Mouse (Mus musculus) embryonic facial prominence, embryonic 12.5 days (tissue): ENCODE data around the gene Slirp. TPM values are rescaled to one million over a fixed set of nuclear protein-coding genes. Genes with fewer than 3 reads are reported as not detected.
"Not testable (repeated sequence)": the region's sequence is repeated elsewhere in the genome, so short reads cannot be mapped to it uniquely, and the experiment has no call there.

Experiments used
- ATAC-seq: fragments of 200-750 bp; cut with Nextera tagmentation; 2 replicates; pipeline ENCODE4 v1.8.0; 2017; ENCODE audit not compliant: insufficient number of reproducible peaks, insufficient read depth, low FRiP score, low TSS enrichment
- H3K27ac ChIP-seq: fragments of 300-500 bp; sonication (generic); 2 replicates; pipeline ENCODE4 v1.5.1; 2016; ENCODE audit warnings: mild to moderate bottlenecking
- H3K27me3 ChIP-seq: fragments of 300-500 bp; sonication (generic); 2 replicates; pipeline ENCODE4 v1.6.1; 2016; ENCODE audit warnings: mild to moderate bottlenecking, moderate library complexity
- H3K36me3 ChIP-seq: fragments of 300-500 bp; sonication (generic); 2 replicates; pipeline ENCODE4 v1.6.1; 2016; ENCODE audit warnings: mild to moderate bottlenecking
- H3K4me1 ChIP-seq: fragments of 300-500 bp; sonication (generic); 2 replicates; pipeline ENCODE4 v1.6.1; 2016
- H3K4me2 ChIP-seq: fragments of 300-500 bp; sonication (generic); replicated peaks from 2 replicates; pipeline ENCODE4 v1.6.1; 2016; ENCODE audit warnings: mild to moderate bottlenecking, moderate library complexity
- H3K4me3 ChIP-seq: fragments of 300-500 bp; sonication (generic); 2 replicates; pipeline ENCODE4 v1.5.1; 2016; ENCODE audit warnings: mild to moderate bottlenecking
- H3K9ac ChIP-seq: fragments of 300-500 bp; sonication (generic); 2 replicates; pipeline ENCODE4 v1.6.1; 2016; ENCODE audit warnings: mild to moderate bottlenecking, moderate library complexity
- H3K9me3 ChIP-seq: fragments of 300-500 bp; sonication (generic); 2 replicates; pipeline ENCODE4 v1.6.1; 2016; ENCODE audit warnings: mild to moderate bottlenecking, moderate library complexity
- WGBS: fragments of 180-500 bp; shearing (Covaris S2); methylation state at CpG from one replicate; pipeline ENCODE4 v1.1.7; 2016; 5-methylcytosine and 5-hydroxymethylcytosine counted together
- polyA plus RNA-seq: library from polyadenylated mRNA; unstranded; fragments of >200 nt; fragmentation: Nextera tagmentation; extraction: Ambion mirVana; gene quantifications from 2 replicates; pipeline ENCODE4 v1.2.1, GENCODE M21; 2016

Slirp gene
- polyA plus RNA-seq, 1 experiment from 2014 or later, result 278 TPM

GRCm38 (mm10) chr12:87442177-87443114, 1.2 kb upstream of the Slirp start:
- Histone ChIP-seq H3K9ac (peak overlapping the region; percentile 91), H3K27ac (no peak overlapping the region), H3K9me3 (no peaks in the 10 kb centered on the region), H3K4me1 (peaks cover 17% of the 10 kb centered on the region), H3K36me3 (peaks cover 45% of the 10 kb centered on the region), H3K27me3 (no peaks in the 10 kb centered on the region), H3K4me2 (peak overlapping the region; percentile 65), H3K4me3 (peak overlapping the region; percentile 99)
- WGBS, result 26% methylated on average over 12 of the region's 12 CpGs
- ATAC-seq, result no peak

DNA sequence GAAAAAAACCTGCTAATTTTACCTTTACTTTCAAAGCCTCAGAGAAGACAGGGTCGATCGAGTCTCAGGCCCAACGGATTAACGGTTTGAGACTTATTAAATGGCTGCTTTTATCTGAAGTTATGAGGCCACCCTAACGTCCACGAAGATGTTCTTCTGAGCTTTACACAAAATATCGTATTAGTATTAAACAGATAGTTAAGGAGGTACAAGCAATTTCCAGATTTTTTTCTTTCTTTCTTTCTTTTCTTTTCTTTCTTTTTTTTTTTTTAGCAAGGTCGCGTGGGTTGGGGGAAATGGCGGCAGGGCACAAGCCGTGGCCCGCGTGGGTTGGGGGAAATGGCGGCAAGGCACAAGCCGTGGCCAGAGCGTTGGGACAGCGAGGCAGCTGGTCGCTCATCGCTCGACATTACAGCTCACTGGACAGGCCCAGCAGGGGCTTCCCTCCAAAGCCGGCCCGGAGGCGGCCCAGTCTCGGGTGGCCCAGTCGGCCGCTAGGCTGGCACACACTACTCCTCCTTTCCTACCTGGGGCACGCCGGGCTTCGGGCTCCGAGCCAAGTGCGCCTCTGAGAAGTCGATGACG, 489 bp upstream of the Slirp start:
- H3K27ac ChIP-seq, result peak overlapping the region; percentile 84
- peak overlapping the region; percentile 91 for H3K9ac ChIP-seq
- H3K27me3 ChIP-seq, result no peaks in the 10 kb centered on the region
- no peaks in the 10 kb centered on the region for H3K9me3 ChIP-seq
- peak overlapping the region; percentile 99 for H3K4me3 ChIP-seq
- H3K4me2 ChIP-seq, result peak overlapping the region; percentile 65
- ATAC-seq, result peak; percentile 86
- peaks cover 45% of the 10 kb centered on the region for H3K36me3 ChIP-seq
- under 1% methylated on average over 33 of the region's 33 CpGs for WGBS
- H3K4me1 ChIP-seq, result peaks cover 17% of the 10 kb centered on the region

DNA sequence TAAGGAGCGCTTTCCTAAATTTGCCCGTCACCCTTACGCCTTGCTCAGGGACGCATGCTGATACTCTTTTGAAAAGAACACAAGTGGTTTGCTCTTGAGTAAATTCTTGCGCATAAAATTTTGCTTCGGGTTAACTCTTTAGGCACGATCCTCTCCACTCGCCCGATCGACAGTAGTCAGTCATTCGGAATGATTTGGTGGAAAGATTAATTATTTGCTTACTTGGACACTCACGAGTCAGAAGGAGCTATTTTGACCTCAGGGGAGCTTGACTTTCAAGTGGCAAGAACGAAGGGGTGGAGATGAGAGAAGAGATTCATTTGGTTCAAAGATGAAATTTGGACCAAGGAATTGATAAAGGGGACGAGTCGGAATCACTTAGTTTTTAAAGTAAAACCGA, 515 bp downstream of the Slirp start:
- Histone ChIP-seq H3K4me3 (peak overlapping the region; percentile 99), H3K4me1 (peaks cover 17% of the 10 kb centered on the region), H3K27me3 (no peaks in the 10 kb centered on the region), H3K4me2 (peak overlapping the region; percentile 65), H3K27ac (no peak overlapping the region), H3K36me3 (peaks cover 46% of the 10 kb centered on the region), H3K9ac (peak overlapping the region; percentile 91), H3K9me3 (no peaks in the 10 kb centered on the region)
- ATAC-seq, result no peak
- 3% methylated on average over 16 of the region's 16 CpGs for WGBS

- 93% methylated on average over 9 of the region's 9 CpGs for WGBS
Observed at GRCm38 (mm10) chr12:87449456-87449855, 5.8 kb downstream of the Slirp start.

DNA sequence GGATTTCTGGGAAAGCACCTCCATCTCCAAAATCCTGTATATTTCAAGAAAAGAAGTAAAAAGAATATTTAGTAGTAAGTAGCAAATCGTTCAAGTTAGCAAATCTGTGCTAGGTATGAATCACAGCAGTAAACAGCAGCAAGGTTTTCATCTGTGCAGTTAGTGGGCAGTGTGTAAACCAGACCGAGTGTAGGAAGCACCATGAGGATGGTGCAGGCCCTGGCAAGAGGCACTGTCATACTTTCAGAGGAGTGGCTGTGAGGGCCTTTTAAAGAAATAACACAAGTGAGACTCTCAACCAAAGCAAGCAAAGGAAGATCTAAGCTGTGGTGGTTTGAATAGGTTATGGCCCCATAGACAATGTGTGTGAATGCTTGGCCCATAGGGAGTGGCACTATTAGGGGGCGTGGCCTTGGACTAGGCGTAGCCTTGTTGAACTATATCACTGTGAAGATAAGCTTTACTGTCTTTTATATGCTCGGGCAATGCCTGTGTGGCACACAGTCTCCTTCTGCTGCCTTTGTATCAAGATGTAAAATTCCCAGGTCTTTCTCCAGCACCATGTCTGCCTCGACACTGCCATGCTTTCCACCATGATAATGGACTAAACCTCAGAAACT, 21.1 kb downstream of the Slirp start:
- Histone ChIP-seq H3K4me1 (no peaks in the 10 kb centered on the region), H3K27me3 (no peaks in the 10 kb centered on the region), H3K4me3 (no peak overlapping the region), H3K4me2 (no peak overlapping the region), H3K36me3 (peaks cover 69% of the 10 kb centered on the region), H3K27ac (no peak overlapping the region), H3K9me3 (no peaks in the 10 kb centered on the region), H3K9ac (no peak overlapping the region)
- no peak for ATAC-seq
- WGBS, result 87% methylated on average over 6 of the region's 6 CpGs

More at GRCm38 (mm10) chr12:87449456-87449855, 5.8 kb downstream of the Slirp start:
- Histone ChIP-seq H3K9ac (no peak overlapping the region), H3K4me3 (no peak overlapping the region), H3K27me3 (no peaks in the 10 kb centered on the region), H3K27ac (no peak overlapping the region), H3K9me3 (no peaks in the 10 kb centered on the region), H3K4me2 (no peak overlapping the region), H3K4me1 (peaks cover 6% of the 10 kb centered on the region; the same call in 1 of the 2 replicates), H3K36me3 (peaks cover 77% of the 10 kb centered on the region)
- no peak for ATAC-seq

DNA sequence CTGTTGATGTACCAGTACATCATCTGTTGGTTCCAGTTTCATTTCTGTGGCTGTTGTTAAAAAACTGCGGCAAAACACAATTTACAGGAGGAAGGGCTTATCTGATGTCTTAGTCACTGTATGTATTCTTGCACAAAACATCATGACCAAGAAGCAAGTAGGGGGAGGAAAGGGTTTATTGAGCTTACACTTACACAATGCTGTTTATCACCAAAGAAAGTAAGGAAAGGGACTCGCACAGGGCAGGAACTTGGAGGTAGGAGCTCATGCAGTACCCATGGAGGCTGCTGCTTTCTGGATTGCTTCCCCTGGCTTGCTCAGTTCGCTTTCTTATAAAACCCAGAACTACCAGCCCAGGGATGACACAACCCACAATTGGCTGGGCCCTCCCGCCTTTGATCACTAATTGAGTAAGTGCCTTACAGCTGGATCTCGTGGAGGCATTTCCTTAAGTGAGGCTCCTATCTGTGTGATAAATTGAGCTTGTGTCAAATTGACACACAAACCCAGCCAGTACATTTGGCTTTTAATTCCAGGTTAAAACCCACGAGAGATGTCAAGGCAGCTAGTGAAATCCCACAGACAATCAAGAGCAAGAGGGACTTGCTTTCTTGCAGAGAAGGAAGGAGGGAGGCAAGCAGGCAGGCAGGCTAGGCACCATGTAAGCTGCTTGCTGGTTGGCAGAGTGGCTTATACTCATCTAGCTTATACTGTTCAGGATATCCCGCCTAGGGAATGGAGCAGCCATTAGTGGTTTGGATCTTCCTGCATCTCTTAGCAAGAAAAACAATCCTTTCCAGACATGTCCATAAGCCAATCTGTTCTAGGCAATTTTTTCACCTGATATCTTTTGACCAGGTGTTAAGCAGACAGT, 26.8 kb downstream of the Slirp start:
- H3K36me3 ChIP-seq, result peaks cover 26% of the 10 kb centered on the region
- H3K4me3 ChIP-seq, result peak overlapping the region; percentile 77
- no peak overlapping the region for H3K27ac ChIP-seq

GRCm38 (mm10) chr12:87471421-87471963, 27.8 kb downstream of the Slirp start:
- Histone ChIP-seq H3K27ac (peak overlapping the region; percentile 91), H3K27me3 (no peaks in the 10 kb centered on the region), H3K4me1 (peaks cover 9% of the 10 kb centered on the region), H3K36me3 (peaks cover 21% of the 10 kb centered on the region), H3K4me3 (peak overlapping the region; percentile 77), H3K9me3 (no peaks in the 10 kb centered on the region), H3K4me2 (peak overlapping the region; percentile 56), H3K9ac (peak overlapping the region; percentile 87)
- no peak for ATAC-seq
- under 1% methylated on average over 19 of the region's 19 CpGs for WGBS

More for the DNA sequence above, 26.8 kb downstream of the Slirp start:
- Histone ChIP-seq H3K4me1 (peaks cover 9% of the 10 kb centered on the region), H3K27me3 (no peaks in the 10 kb centered on the region), H3K9me3 (no peaks in the 10 kb centered on the region), H3K9ac (peak overlapping the region; percentile 87; the same call in 1 of the 2 replicates), H3K4me2 (peak overlapping the region; percentile 56)
- WGBS, result 57% methylated on average over 7 of the region's 7 CpGs
- no peak for ATAC-seq

DNA sequence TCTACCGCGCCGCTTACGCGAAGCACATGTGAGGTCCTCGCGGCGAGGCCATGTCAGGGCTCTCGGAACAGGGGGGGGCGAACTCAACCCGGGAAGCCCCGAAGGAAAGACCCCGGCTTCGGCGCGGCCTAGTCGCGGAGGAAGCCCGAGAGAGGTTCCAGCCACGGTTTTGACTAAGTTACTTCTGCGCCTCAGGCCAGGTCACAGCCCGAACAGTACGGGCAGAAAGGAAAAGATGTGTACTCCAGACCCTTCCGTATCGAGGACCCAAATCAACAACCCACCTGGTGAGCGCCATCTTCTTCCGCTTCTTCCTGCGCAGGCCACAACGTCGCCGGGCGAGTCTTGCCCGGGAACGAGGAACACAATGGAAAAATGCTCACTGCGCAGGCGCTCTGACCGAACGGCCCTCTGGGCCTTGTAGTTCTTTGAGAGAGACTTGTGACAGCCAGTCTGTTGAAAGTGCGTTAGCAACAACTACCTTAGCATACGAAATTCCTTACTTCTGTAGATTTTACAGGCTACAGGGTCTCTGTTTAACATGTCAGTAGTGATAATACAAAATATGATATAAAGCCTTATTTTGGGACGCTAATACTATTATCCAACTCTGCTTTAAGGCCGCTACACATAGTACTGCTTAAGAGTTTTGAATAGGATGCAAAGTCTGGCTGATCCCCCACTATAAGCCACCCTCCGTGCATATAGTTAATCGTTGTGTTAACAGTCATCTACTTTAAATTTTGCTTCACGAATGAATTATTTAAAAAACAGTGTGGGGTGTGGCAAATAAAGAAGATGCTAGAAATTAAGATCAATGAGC, 28.5 kb downstream of the Slirp start, which contains the start of gene Snw1:
Snw1 (minus strand) TSS at position 311 of the 823 bp plus-strand sequence.
- H3K9me3 ChIP-seq, result no peaks in the 10 kb centered on the region
- peak within 1 kb of the TSS; percentile 91 for H3K27ac ChIP-seq
- H3K4me3 ChIP-seq, result peak within 1 kb of the TSS; percentile 77
- peak within 1 kb of the TSS; percentile 87 for H3K9ac ChIP-seq
- H3K4me1 ChIP-seq, result peaks cover 9% of the 10 kb centered on the region
- peak within 1 kb of the TSS; percentile 56 for H3K4me2 ChIP-seq
- H3K36me3 ChIP-seq, result peaks cover 15% of the 10 kb centered on the region
- WGBS, result 3% methylated on average over 45 of the region's 45 CpGs
- H3K27me3 ChIP-seq, result no peaks in the 10 kb centered on the region
- peak; percentile 95 for ATAC-seq

GRCm38 (mm10) chr12:87474756-87475155, 31.1 kb downstream of the Slirp start:
- ATAC-seq, result no peak
- WGBS, result 76% methylated on average over 3 of the region's 3 CpGs
- no peak overlapping the region for H3K4me3 ChIP-seq

DNA sequence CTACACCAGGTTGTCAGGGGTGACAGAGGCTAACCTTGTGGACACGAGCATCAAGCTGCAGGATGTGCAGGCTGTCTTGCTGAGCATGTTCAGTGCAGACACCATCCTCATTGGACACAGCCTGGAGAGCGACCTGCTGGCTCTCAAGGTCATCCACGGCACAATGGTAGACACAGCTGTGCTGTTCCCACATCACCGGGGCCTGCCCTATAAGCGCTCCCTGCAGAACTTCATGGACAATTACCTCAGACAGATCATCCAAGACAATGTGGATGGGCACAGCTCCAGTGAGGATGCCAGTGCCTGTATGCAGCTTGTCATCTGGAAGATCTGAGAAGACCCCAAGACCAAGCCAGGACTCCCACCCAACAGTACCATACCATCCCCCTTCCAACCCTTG, 38.8 kb downstream of the Slirp start:
- H3K9me3 ChIP-seq, H3K9ac ChIP-seq, H3K4me3 ChIP-seq, H3K27ac ChIP-seq, H3K36me3 ChIP-seq, H3K4me2 ChIP-seq, H3K4me1 ChIP-seq, H3K27me3 ChIP-seq: not testable (repeated sequence)
- ATAC-seq, result 0 out of 2 replicates have a peak, but pooled peaks have one; percentile 22
- WGBS, result 75% methylated on average over 5 of the region's 5 CpGs

More at GRCm38 (mm10) chr12:87474756-87475155, 31.1 kb downstream of the Slirp start:
- Histone ChIP-seq H3K27ac (no peak overlapping the region), H3K4me1 (peaks cover 9% of the 10 kb centered on the region), H3K4me2 (no peak overlapping the region), H3K36me3 (no peaks in the 10 kb centered on the region; the same call in 1 of the 2 replicates), H3K9ac (no peak overlapping the region), H3K9me3 (no peaks in the 10 kb centered on the region), H3K27me3 (no peaks in the 10 kb centered on the region)
